Mouse (Mus musculus): ENCODE data around the gene Zfp462. TPM values are rescaled to one million over a fixed set of nuclear protein-coding genes. Genes with fewer than 3 reads are reported as not detected.

Gene Zfp462
- polyA plus RNA-seq, 1 experiment: 0.06 TPM

DNA sequence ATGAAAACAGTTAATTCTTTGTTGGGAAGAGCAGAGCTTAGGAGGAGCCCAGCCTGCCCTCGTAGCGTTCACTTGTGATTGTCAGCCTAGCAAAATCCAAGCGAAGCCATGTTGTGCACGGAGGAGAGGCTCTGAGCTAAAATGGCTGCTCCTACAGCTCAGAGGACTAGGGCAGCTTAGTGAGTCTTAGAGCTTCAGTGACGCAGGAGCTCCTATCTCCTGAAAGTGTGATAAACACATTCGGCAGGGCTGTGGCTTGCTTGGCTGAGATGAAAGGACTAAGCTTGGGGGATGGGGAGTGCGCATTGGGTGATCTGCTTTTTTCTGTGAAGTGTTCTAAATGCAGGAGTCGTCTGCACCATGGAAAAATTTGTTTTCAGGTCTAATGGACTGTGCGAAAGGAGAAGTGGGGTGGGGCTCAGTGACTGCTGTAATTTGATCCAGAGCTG, 60.7 kb downstream of the Zfp462 start:
- Histone ChIP-seq H3K9me3 (peaks cover 35% of the 10 kb centered on the region), H3K4me3 (replicated peaks) (no peak overlapping the region), H3K4me1 (no peaks in the 10 kb centered on the region), H3K36me3 (replicated peaks; ENCODE audit: low read length) (no peaks in the 10 kb centered on the region), H3K27me3 (replicated peaks) (no peaks in the 10 kb centered on the region)
- TF ChIP-seq FLI1 (IDR thresholded peaks at IDR 0.05; ENCODE audit: low read length) (no peak), GATA1 (IDR thresholded peaks at IDR 0.05; ENCODE audit: borderline replicate concordance, low read length) (no peak)

- Histone ChIP-seq H3K9me3 (peaks cover 40% of the 10 kb centered on the region), H3K27me3 (replicated peaks) (no peaks in the 10 kb centered on the region), H3K4me1 (no peaks in the 10 kb centered on the region), H3K36me3 (replicated peaks; ENCODE audit: low read length) (no peaks in the 10 kb centered on the region), H3K4me3 (replicated peaks) (no peak overlapping the region)
- TF ChIP-seq GATA1 (IDR thresholded peaks at IDR 0.05; ENCODE audit: borderline replicate concordance, low read length) (no peak), FLI1 (IDR thresholded peaks at IDR 0.05; ENCODE audit: low read length) (no peak)
Measured at GRCm38 (mm10) chr4:55006024-55006423, 61.2 kb downstream of the Zfp462 start.

DNA sequence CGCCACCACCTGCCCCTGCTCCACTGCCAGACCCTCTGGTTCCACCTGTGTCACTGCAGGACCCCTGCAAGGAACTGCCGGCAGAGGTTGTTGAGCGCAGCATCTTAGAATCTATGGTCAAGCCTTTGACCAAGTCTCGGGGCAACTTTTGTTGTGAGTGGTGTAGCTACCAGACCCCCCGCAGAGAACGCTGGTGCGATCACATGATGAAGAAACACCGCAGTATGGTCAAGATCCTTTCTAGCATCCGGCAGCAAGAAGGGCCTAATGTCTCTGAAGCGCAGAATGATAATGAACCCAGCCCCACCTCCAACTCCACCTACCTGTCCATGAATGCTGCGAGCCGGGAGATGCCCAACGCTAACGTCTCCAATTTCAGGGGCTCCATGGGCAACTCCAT, 63.8 kb downstream of the Zfp462 start:
- no peaks in the 10 kb centered on the region for H3K27me3 ChIP-seq (replicated peaks)
- no peaks in the 10 kb centered on the region for H3K4me1 ChIP-seq
- H3K4me3 ChIP-seq (replicated peaks): no peak overlapping the region
- H3K9me3 ChIP-seq: peaks cover 60% of the 10 kb centered on the region
- H3K36me3 ChIP-seq (replicated peaks; ENCODE audit: low read length): no peaks in the 10 kb centered on the region
- no peak for TF ChIP-seq GATA1 (IDR thresholded peaks at IDR 0.05; ENCODE audit: borderline replicate concordance, low read length)
- no peak for TF ChIP-seq FLI1 (IDR thresholded peaks at IDR 0.05; ENCODE audit: low read length)

GRCm38 (mm10) chr4:55011391-55011790, 66.5 kb downstream of the Zfp462 start:
- peaks cover 66% of the 10 kb centered on the region for H3K9me3 ChIP-seq
- no peaks in the 10 kb centered on the region for H3K4me1 ChIP-seq
- no peak for TF ChIP-seq FLI1 (IDR thresholded peaks at IDR 0.05; ENCODE audit: low read length)
- no peak for TF ChIP-seq GATA1 (IDR thresholded peaks at IDR 0.05; ENCODE audit: borderline replicate concordance, low read length)
- H3K4me3 ChIP-seq (replicated peaks): no peak overlapping the region
- no peaks in the 10 kb centered on the region for H3K27me3 ChIP-seq (replicated peaks)
- no peaks in the 10 kb centered on the region for H3K36me3 ChIP-seq (replicated peaks; ENCODE audit: low read length)

GRCm38 (mm10) chr4:55013563-55014248, 68.9 kb downstream of the Zfp462 start:
- TF ChIP-seq GATA1 (IDR thresholded peaks at IDR 0.05; ENCODE audit: borderline replicate concordance, low read length) (no peak), FLI1 (IDR thresholded peaks at IDR 0.05; ENCODE audit: low read length) (no peak)
- Histone ChIP-seq H3K9me3 (peaks cover 66% of the 10 kb centered on the region), H3K4me3 (replicated peaks) (no peak overlapping the region), H3K4me1 (no peaks in the 10 kb centered on the region), H3K27me3 (replicated peaks) (no peaks in the 10 kb centered on the region), H3K36me3 (replicated peaks; ENCODE audit: low read length) (no peaks in the 10 kb centered on the region)

DNA sequence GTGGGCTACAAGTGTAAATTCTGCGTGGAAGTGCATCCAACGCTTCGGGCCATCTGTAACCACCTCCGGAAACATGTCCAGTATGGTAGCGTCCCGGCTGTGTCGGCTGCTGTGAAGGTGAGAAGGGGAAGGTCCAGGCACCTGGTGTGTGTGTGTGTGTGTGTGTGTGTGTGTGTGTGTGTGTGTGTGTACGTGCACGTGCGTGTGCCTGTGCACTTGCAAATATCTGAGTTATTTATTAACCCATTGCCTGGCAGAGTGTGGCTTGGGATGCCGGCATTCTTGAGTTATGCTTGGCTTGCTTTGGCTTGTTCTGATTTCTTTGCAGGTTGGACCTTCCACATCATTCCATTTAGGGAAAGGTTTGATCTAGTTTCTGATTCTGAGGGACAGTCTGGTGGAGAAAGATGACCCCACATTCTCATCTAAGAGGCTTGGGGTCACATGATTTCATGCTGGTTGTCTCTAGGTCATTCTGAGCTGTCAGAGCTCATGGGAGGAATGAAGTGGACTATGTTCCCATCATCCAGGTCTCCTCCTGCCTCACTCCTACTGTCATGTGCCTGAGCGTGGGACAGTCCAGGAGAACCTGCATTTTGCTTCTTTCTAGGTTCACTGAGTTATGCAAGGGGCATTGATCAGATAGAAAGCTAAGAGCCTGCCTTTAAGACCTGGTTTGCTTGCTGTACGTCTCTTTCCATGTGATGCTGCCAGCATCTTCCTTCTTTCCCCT, 70.0 kb downstream of the Zfp462 start:
- no peak for TF ChIP-seq FLI1 (IDR thresholded peaks at IDR 0.05; ENCODE audit: low read length)
- no peak for TF ChIP-seq GATA1 (IDR thresholded peaks at IDR 0.05; ENCODE audit: borderline replicate concordance, low read length)
- Histone ChIP-seq H3K9me3 (peaks cover 54% of the 10 kb centered on the region), H3K27me3 (replicated peaks) (no peaks in the 10 kb centered on the region), H3K4me1 (no peaks in the 10 kb centered on the region), H3K36me3 (replicated peaks; ENCODE audit: low read length) (no peaks in the 10 kb centered on the region), H3K4me3 (replicated peaks) (no peak overlapping the region)

- no peaks in the 10 kb centered on the region for H3K27me3 ChIP-seq (replicated peaks)
- no peak overlapping the region for H3K4me3 ChIP-seq (replicated peaks)
- TF ChIP-seq FLI1 (IDR thresholded peaks at IDR 0.05; ENCODE audit: low read length) (no peak), GATA1 (IDR thresholded peaks at IDR 0.05; ENCODE audit: borderline replicate concordance, low read length) (no peak)
- H3K9me3 ChIP-seq: peaks cover 49% of the 10 kb centered on the region
- H3K4me1 ChIP-seq: no peaks in the 10 kb centered on the region
- H3K36me3 ChIP-seq (replicated peaks; ENCODE audit: low read length): no peaks in the 10 kb centered on the region
Measured at GRCm38 (mm10) chr4:55015517-55015916, 70.7 kb downstream of the Zfp462 start.

GRCm38 (mm10) chr4:55026109-55026646, 81.3 kb downstream of the Zfp462 start:
- H3K9me3 ChIP-seq: peaks cover 20% of the 10 kb centered on the region
- H3K4me1 ChIP-seq: no peaks in the 10 kb centered on the region
- TF ChIP-seq FLI1 (IDR thresholded peaks at IDR 0.05; ENCODE audit: low read length): no peak
- TF ChIP-seq GATA1 (IDR thresholded peaks at IDR 0.05; ENCODE audit: borderline replicate concordance, low read length): no peak
- H3K4me3 ChIP-seq (replicated peaks): no peak overlapping the region
- H3K36me3 ChIP-seq (replicated peaks; ENCODE audit: low read length): no peaks in the 10 kb centered on the region
- no peaks in the 10 kb centered on the region for H3K27me3 ChIP-seq (replicated peaks)

- peaks cover 16% of the 10 kb centered on the region; the same call in 1 of the 2 replicates for H3K9me3 ChIP-seq
- H3K4me1 ChIP-seq: no peaks in the 10 kb centered on the region
- H3K27me3 ChIP-seq (replicated peaks): no peaks in the 10 kb centered on the region
- H3K4me3 ChIP-seq (replicated peaks): no peak overlapping the region
- H3K36me3 ChIP-seq (replicated peaks; ENCODE audit: low read length): no peaks in the 10 kb centered on the region
- TF ChIP-seq GATA1 (IDR thresholded peaks at IDR 0.05; ENCODE audit: borderline replicate concordance, low read length) (no peak), FLI1 (IDR thresholded peaks at IDR 0.05; ENCODE audit: low read length) (no peak)
Measured at GRCm38 (mm10) chr4:55030401-55030800, 85.6 kb downstream of the Zfp462 start.
